Mouse (Mus musculus) adrenal gland (tissue): Measurements from ENCODE around the gene Bsn.

Experiments used
- microRNA-seq, 2 experiments: library from miRNA; unstranded; fragments of <30 nt; microRNA quantifications; one replicate each; pipeline ENCODE4; 2019

Bsn gene

Small RNA genes lying within 50 kb of the gene (microRNA-seq; reads per million reads assigned to microRNA genes)
- gene Gm47303 (0 reads per million in 2 experiments), gene Mir7088 (0 reads per million in 2 experiments)
